Mouse (Mus musculus) heart, embryonic 14.5 days (tissue): Measurements from ENCODE around the gene Zranb3. TPM values are rescaled to one million over a fixed set of nuclear protein-coding genes. Genes with fewer than 3 reads are reported as not detected.
"Not testable (repeated sequence)": the region's sequence is repeated elsewhere in the genome, so short reads cannot be mapped to it uniquely, and the experiment has no call there.

Experiments
- ATAC-seq: fragments of 200-750 bp; cut with Nextera tagmentation; 2 replicates; pipeline ENCODE4 v1.8.0; 2017; ENCODE audit warnings: low read depth, moderate TSS enrichment; ENCODE audit not compliant: insufficient number of reproducible peaks, insufficient read depth, low FRiP score
- H3K27ac ChIP-seq, 2 experiments: fragments of 200-500 bp in 1 of 2; fragments of 300-500 bp in 1 of 2; sonication (generic) in 1 of 2; replicated peaks in 1 of 2; 2 replicates each; pipeline ENCODE4 v1.5.1; 2012 to 2014; ENCODE audit warnings: low read depth in 2 of 2, low read length in 2 of 2, control low read depth in 1 of 2, mild to moderate bottlenecking in 1 of 2, mixed read lengths in 1 of 2; ENCODE audit not compliant: control insufficient read depth in 1 of 2, insufficient read depth in 1 of 2
- H3K27me3 ChIP-seq: fragments of 300-500 bp; sonication (generic); 2 replicates; pipeline ENCODE4 v1.6.1; 2014; ENCODE audit warnings: mild to moderate bottlenecking, low read length, control low read depth; ENCODE audit not compliant: control insufficient read depth, insufficient read depth
- H3K36me3 ChIP-seq: fragments of 300-500 bp; sonication (generic); 2 replicates; pipeline ENCODE4 v1.6.1; 2014; ENCODE audit warnings: mild to moderate bottlenecking, control low read depth, low read length, mixed read lengths; ENCODE audit not compliant: control insufficient read depth, insufficient read depth
- H3K4me1 ChIP-seq, 2 experiments: fragments of 200-500 bp in 1 of 2; fragments of 300-500 bp in 1 of 2; sonication (generic) in 1 of 2; 2 replicates each; pipeline ENCODE4 v1.6.1; 2012 to 2014; ENCODE audit warnings: low read length in 2 of 2, control low read depth in 1 of 2, mixed read lengths in 1 of 2; ENCODE audit not compliant: control insufficient read depth in 2 of 2, insufficient read depth in 2 of 2
- H3K4me2 ChIP-seq: fragments of 300-500 bp; sonication (generic); 2 replicates; pipeline ENCODE4 v1.6.1; 2014; ENCODE audit warnings: mild to moderate bottlenecking, low read length
- H3K4me3 ChIP-seq, 2 experiments: fragments of 200-500 bp in 1 of 2; fragments of 300-500 bp in 1 of 2; sonication (generic) in 1 of 2; 2 replicates each; pipeline ENCODE4 v1.5.1; 2012 to 2014; ENCODE audit warnings: low read length in 2 of 2, mild to moderate bottlenecking in 2 of 2, control low read depth in 1 of 2, low read depth in 1 of 2, moderate library complexity in 1 of 2; ENCODE audit not compliant: control insufficient read depth in 1 of 2, insufficient read depth in 1 of 2
- H3K9ac ChIP-seq: fragments of 300-500 bp; sonication (generic); 2 replicates; pipeline ENCODE4 v1.6.1; 2014; ENCODE audit warnings: mild to moderate bottlenecking, low read length
- H3K9me3 ChIP-seq: fragments of 300-500 bp; sonication (generic); 2 replicates; pipeline ENCODE4 v1.6.1; 2016; ENCODE audit warnings: low read length, control low read depth; ENCODE audit not compliant: control insufficient read depth
- WGBS: fragments of 180-500 bp; shearing (Covaris S2); extraction: QIAGEN DNeasy Blood & Tissue Kit; methylation state at CpG from one replicate; pipeline ENCODE4 v1.1.7; 2014; 5-methylcytosine and 5-hydroxymethylcytosine counted together
- polyA plus RNA-seq: library from polyadenylated mRNA; unstranded; fragments of >200 nt; fragmentation: Nextera tagmentation; extraction: Ambion mirVana; gene quantifications from 2 replicates; pipeline ENCODE4 v1.2.1, GENCODE M21; 2014

Gene Zranb3
- polyA plus RNA-seq, 1 experiment from 2014 or later = 5.9 TPM

DNA sequence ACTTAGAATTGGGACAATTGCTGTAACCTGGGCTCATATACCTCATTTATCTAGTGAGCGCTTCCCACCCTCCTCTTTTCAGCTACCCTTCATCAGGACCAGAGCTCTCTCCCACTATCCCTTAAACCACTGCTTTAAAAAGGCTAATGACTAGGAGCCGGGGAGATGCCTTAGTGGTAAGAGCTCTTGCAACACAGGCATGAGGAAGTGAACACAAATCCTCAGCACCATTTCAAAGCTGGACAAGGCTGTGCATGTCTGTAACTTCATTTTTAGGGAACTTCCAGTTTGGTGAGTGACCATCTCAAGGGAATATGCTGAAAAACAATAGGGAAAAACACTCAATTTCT is 98.5 kb downstream of the Zranb3 start:
- WGBS = 83% methylated on average over 2 of the region's 2 CpGs
- H3K27ac ChIP-seq = no peak overlapping the region
- ATAC-seq = no peak
- H3K9ac ChIP-seq = no peak overlapping the region
- H3K4me1 ChIP-seq = no peaks in the 10 kb centered on the region
- H3K9me3 ChIP-seq = peaks cover 3% of the 10 kb centered on the region; the same call in 1 of the 2 replicates
- H3K4me2 ChIP-seq = no peak overlapping the region
- no peak overlapping the region for H3K4me3 ChIP-seq
- no peaks in the 10 kb centered on the region for H3K36me3 ChIP-seq
- H3K27me3 ChIP-seq = no peaks in the 10 kb centered on the region

DNA sequence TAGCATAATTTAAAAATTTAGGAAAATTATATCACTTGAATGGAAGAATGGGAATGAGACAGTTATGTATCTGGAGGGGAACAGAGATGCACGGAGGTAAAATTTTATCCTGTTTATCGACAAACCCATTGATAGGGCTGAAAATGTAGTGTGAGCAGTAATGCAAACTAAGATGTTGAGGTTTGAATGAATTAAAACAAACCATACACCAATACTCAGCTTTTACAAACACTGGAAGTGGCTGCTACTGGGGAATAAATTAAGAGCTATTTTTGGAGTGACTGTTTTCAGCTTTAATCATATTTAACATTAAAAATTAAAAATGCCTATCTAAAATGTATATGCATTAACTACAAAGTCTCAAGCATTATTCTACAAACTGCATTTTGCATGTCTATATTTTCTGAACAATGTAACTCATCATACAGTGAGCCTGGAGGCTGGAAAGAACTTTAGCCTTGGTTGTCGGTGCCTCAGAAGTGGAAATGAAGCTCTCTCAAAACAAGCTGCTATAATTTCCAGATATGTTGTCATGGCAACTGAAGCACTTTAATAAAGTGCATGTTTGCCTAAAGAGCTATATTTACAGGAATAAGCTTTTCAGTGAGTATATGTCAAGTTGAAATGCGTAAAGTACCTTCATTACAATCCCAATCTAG is 99.0 kb downstream of the Zranb3 start:
- Histone ChIP-seq H3K9me3 (no peaks in the 10 kb centered on the region), H3K27ac (no peak overlapping the region), H3K4me2 (no peak overlapping the region), H3K36me3 (no peaks in the 10 kb centered on the region), H3K4me1 (no peaks in the 10 kb centered on the region), H3K4me3 (no peak overlapping the region), H3K27me3 (no peaks in the 10 kb centered on the region), H3K9ac (no peak overlapping the region)
- ATAC-seq = no peak
- WGBS = 92% methylated on average over 4 of the region's 4 CpGs

DNA sequence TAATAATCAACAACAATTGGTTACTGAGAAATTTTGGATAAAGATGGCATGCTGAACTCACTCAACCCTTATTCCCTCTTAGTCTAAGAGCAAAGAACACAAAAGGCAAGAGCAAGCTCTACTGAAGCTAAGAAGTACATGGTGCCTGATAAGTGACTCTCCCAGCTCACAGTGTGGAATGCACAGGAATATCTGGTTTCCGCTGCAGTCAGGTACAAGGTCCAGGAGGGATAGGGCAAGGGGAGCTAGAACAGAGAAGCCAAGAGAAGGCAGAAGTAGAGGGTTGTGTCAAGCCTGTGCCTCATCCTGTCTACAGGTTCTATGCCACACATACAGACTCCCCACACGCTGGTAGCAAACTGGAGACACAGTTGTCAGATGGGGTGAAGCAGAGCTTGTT is 100.7 kb downstream of the Zranb3 start:
- ATAC-seq = no peak
- H3K27me3 ChIP-seq = no peaks in the 10 kb centered on the region
- WGBS = 74% methylated on average over 2 of the region's 2 CpGs
- H3K4me1 ChIP-seq = no peaks in the 10 kb centered on the region
- H3K9me3 ChIP-seq = no peaks in the 10 kb centered on the region
- H3K27ac ChIP-seq = no peak overlapping the region
- no peak overlapping the region for H3K9ac ChIP-seq
- H3K36me3 ChIP-seq = no peaks in the 10 kb centered on the region
- H3K4me3 ChIP-seq = no peak overlapping the region
- no peak overlapping the region for H3K4me2 ChIP-seq

DNA sequence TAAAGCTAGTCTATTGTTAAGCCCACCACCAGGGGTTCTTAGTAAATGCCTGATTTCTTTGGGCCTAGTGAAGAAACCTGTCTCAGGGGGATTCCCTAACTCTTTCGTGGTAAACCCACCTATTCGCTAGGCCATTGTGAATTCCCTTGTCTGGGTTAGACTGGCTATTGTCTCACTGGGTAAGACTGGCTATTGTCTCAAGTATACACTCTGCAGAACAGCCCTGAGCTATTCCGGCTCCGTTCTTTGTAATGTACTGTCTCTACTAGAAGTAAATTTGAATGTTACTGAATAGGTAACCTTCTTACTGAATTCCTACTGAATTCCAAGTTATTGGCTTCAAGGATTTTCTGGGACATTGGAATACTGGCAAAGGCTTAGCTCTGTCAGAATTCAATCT is 101.9 kb downstream of the Zranb3 start:
- 91% methylated on average over 4 of the region's 4 CpGs for WGBS
- ATAC-seq, H3K4me1 ChIP-seq, H3K27me3 ChIP-seq, H3K27ac ChIP-seq, H3K4me2 ChIP-seq, H3K9ac ChIP-seq, H3K9me3 ChIP-seq, H3K4me3 ChIP-seq, H3K36me3 ChIP-seq: not testable (repeated sequence)

DNA sequence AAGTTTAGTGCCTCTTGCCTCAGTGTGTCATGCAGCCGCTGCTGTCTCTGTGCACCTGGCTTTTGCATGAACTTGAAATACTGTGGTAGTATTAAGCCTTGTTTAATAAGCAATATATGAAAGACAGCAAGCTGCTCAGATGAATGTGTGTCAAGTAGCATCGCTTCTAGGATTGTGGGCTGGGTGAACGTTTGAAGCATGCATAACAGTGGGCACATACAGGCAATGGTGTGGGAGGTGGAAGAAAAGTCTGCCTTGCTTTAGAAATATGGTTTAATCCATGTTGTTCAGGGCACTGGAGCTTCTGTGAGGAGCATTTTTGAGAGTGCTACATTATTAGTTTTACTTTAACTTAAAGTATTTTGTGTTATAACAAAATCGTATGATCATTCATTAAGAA is 109.0 kb downstream of the Zranb3 start:
- no peak for ATAC-seq
- Histone ChIP-seq H3K9ac (no peak overlapping the region), H3K4me3 (no peak overlapping the region), H3K4me2 (no peak overlapping the region), H3K9me3 (no peaks in the 10 kb centered on the region), H3K4me1 (peaks cover 5 to 14% of the 10 kb centered on the region in 2 experiments), H3K27ac (no peak overlapping the region), H3K36me3 (0 out of 2 replicates have a peak, but pooled peaks cover 8% of the 10 kb centered on the region), H3K27me3 (no peaks in the 10 kb centered on the region)
- WGBS = 89% methylated on average over 4 of the region's 4 CpGs

DNA sequence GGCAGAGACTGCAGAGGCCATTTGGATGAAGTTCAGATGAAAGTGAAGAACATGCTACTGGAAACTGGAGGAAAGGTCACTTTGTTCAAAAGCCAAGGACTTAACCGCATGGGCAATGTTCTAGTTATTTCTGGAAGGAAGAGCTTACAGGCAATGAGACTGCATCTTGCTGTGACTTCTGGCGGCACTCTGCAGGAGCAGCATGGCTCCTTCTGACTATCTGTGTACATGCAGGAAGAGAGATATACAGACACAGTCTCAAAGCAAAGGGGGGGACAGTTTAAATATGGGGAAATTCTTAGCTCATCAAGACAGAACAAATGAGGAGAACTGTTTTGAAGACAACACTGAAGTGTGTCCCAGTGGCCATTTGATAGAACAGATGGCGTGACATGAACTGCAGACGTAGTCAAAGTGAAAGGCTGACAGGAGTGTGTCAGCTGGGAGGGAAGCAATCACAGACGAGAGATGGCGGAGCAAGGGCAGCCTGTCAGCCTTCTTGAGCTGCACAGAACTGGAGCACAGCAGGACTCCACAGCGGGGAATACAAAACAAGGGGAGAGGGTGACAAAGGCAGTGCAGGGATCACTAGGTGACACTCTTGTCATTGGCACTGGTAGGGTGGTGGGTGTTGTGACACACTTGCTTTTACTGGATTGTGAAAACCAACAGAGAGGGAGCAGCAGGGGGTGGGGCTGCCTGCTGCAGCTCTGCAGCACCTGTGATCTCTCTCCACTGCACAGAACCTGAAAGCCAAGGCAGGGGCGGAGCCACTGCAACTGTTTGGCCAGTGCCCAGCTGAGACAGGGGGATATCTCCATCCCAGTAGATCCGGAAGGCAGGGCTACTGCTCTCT is 112.7 kb downstream of the Zranb3 start:
- 34% methylated on average over 9 of the region's 9 CpGs for WGBS
- Histone ChIP-seq H3K27ac (peak overlapping the region; percentile 29 to 50), H3K4me2 (peak overlapping the region; percentile 40; the same call in 1 of the 2 replicates)

DNA sequence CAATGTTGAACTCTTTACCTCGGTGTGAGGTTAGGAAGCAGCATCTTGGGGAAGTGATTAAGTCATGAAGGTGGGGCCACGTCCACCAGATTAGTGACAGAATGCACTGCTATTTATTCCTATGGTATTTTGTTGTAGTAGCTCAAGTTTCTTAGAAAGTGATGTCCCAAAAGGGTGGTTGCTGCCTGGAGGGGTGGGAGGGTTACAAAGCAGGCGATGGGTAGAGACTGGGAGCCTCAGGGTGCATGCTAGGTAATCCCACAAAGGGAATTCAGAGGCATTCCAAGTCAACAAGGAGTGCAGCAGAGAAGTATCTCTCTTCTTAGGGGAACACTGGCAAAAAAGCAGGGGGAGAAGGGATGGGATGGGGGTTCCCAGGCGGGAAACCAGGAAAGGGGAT is 113.5 kb downstream of the Zranb3 start:
- no peak overlapping the region for H3K4me2 ChIP-seq
- no peaks in the 10 kb centered on the region for H3K9me3 ChIP-seq
- H3K4me1 ChIP-seq = peaks cover 5 to 14% of the 10 kb centered on the region in 2 experiments
- 76% methylated on average over 4 of the region's 4 CpGs for WGBS
- H3K27ac ChIP-seq = peak overlapping the region in 1 of 2 experiments; percentile 2; a peak in 1 of 4 replicates
- no peak overlapping the region for H3K9ac ChIP-seq
- H3K36me3 ChIP-seq = 0 out of 2 replicates have a peak, but pooled peaks cover 8% of the 10 kb centered on the region
- no peak for ATAC-seq
- no peak overlapping the region for H3K4me3 ChIP-seq
- no peaks in the 10 kb centered on the region for H3K27me3 ChIP-seq

More for the DNA sequence above, 112.7 kb downstream of the Zranb3 start:
- Histone ChIP-seq H3K4me3 (no peak overlapping the region), H3K9ac (0 out of 2 replicates have a peak overlapping the region, but pooled peaks have one; percentile 5), H3K4me1 (peaks cover 5 to 14% of the 10 kb centered on the region in 2 experiments), H3K36me3 (0 out of 2 replicates have a peak, but pooled peaks cover 8% of the 10 kb centered on the region), H3K9me3 (no peaks in the 10 kb centered on the region), H3K27me3 (no peaks in the 10 kb centered on the region)
- ATAC-seq = peak; percentile 21; the same call in 1 of the 2 replicates
